Mouse (Mus musculus): Measurements from ENCODE around the gene Prnp. TPM values are rescaled to one million over a fixed set of nuclear protein-coding genes. Genes with fewer than 3 reads are reported as not detected.

Gene Prnp
- polyA plus RNA-seq, 2 experiments, result 36.1 to 39.1 TPM

- H3K4me1 ChIP-seq (ENCODE audit: control insufficient read depth, insufficient read depth, low read length), result peaks cover 3% of the 10 kb centered on the region; the same call in 1 of the 2 replicates
These were observed 43.3 kb downstream of the Prnp start for GRCm38 (mm10) chr2:131952961-131953538.

GRCm38 (mm10) chr2:131953711-131954110, 44.0 kb downstream of the Prnp start:
- H3K4me2 ChIP-seq (replicated peaks; ENCODE audit: low read depth, low read length, severe bottlenecking), result no peak overlapping the region
- peak overlapping the region; percentile 9; the same call in 1 of the 2 replicates for H3K4me3 ChIP-seq (replicated peaks; ENCODE audit: low read length)
- no peaks in the 10 kb centered on the region for H3K36me3 ChIP-seq (ENCODE audit: control insufficient read depth, insufficient read depth, low read length)

More at GRCm38 (mm10) chr2:131952961-131953538, 43.3 kb downstream of the Prnp start:
- H3K27me3 ChIP-seq (ENCODE audit: control insufficient read depth, insufficient read depth, low read length), result peaks cover 18% of the 10 kb centered on the region; the same call in 1 of the 2 replicates
- no peak overlapping the region for H3K9ac ChIP-seq (ENCODE audit: low read depth, low read length, severe bottlenecking)
- WGBS, result 15% methylated on average over 29 of the region's 29 CpGs
- ATAC-seq (ENCODE audit: low FRiP score, low read depth) (no peak), DNase-seq (ENCODE audit: low spot score) (no peak)
- no peaks in the 10 kb centered on the region for H3K9me3 ChIP-seq (ENCODE audit: control insufficient read depth, low read length)
- no peak overlapping the region for H3K27ac ChIP-seq (replicated peaks; ENCODE audit: low read depth, low read length)
- H3K4me3 ChIP-seq (replicated peaks; ENCODE audit: low read length), result peak overlapping the region; percentile 9
- H3K4me2 ChIP-seq (replicated peaks; ENCODE audit: low read depth, low read length, severe bottlenecking), result peak overlapping the region; percentile 29
- no peaks in the 10 kb centered on the region for H3K36me3 ChIP-seq (ENCODE audit: control insufficient read depth, insufficient read depth, low read length)
- no peak for TF ChIP-seq POLR2A (IDR thresholded peaks at IDR 0.05; ENCODE audit: borderline replicate concordance, extremely low read depth, insufficient read depth, insufficient read length)

GRCm38 (mm10) chr2:131954835-131955234, 45.1 kb downstream of the Prnp start:
- no peak for TF ChIP-seq POLR2A (IDR thresholded peaks at IDR 0.05; ENCODE audit: borderline replicate concordance, extremely low read depth, insufficient read depth, insufficient read length)
- ATAC-seq (ENCODE audit: low FRiP score, low read depth) (no peak), DNase-seq (ENCODE audit: low spot score) (no peak)
- Histone ChIP-seq H3K9me3 (ENCODE audit: control insufficient read depth, low read length) (no peaks in the 10 kb centered on the region), H3K27me3 (ENCODE audit: control insufficient read depth, insufficient read depth, low read length) (peaks cover 18% of the 10 kb centered on the region; the same call in 1 of the 2 replicates), H3K4me2 (replicated peaks; ENCODE audit: low read depth, low read length, severe bottlenecking) (peak overlapping the region; percentile 51), H3K4me1 (ENCODE audit: control insufficient read depth, insufficient read depth, low read length) (peaks cover 3% of the 10 kb centered on the region; the same call in 1 of the 2 replicates), H3K27ac (replicated peaks; ENCODE audit: low read depth, low read length) (no peak overlapping the region), H3K4me3 (replicated peaks; ENCODE audit: low read length) (peak overlapping the region; percentile 24), H3K36me3 (ENCODE audit: control insufficient read depth, insufficient read depth, low read length) (no peaks in the 10 kb centered on the region), H3K9ac (ENCODE audit: low read depth, low read length, severe bottlenecking) (no peak overlapping the region)
- WGBS, result 58% methylated on average over 9 of the region's 9 CpGs

More at GRCm38 (mm10) chr2:131953711-131954110, 44.0 kb downstream of the Prnp start:
- 88% methylated on average over 4 of the region's 4 CpGs for WGBS
- peaks cover 3% of the 10 kb centered on the region; the same call in 1 of the 2 replicates for H3K4me1 ChIP-seq (ENCODE audit: control insufficient read depth, insufficient read depth, low read length)
- ATAC-seq (ENCODE audit: low FRiP score, low read depth) (no peak), DNase-seq (ENCODE audit: low spot score) (no peak)
- H3K9me3 ChIP-seq (ENCODE audit: control insufficient read depth, low read length), result no peaks in the 10 kb centered on the region
- TF ChIP-seq POLR2A (IDR thresholded peaks at IDR 0.05; ENCODE audit: borderline replicate concordance, extremely low read depth, insufficient read depth, insufficient read length), result no peak
- peaks cover 18% of the 10 kb centered on the region; the same call in 1 of the 2 replicates for H3K27me3 ChIP-seq (ENCODE audit: control insufficient read depth, insufficient read depth, low read length)
- H3K9ac ChIP-seq (ENCODE audit: low read depth, low read length, severe bottlenecking), result no peak overlapping the region
- no peak overlapping the region for H3K27ac ChIP-seq (replicated peaks; ENCODE audit: low read depth, low read length)

- TF ChIP-seq POLR2A (IDR thresholded peaks at IDR 0.05; ENCODE audit: borderline replicate concordance, extremely low read depth, insufficient read depth, insufficient read length), result no peak
- 6% methylated on average over 17 of the region's 17 CpGs for WGBS
- peak; percentile 25 for DNase-seq (ENCODE audit: low spot score)
- peaks cover 3% of the 10 kb centered on the region; the same call in 1 of the 2 replicates for H3K4me1 ChIP-seq (ENCODE audit: control insufficient read depth, insufficient read depth, low read length)
- no peaks in the 10 kb centered on the region for H3K9me3 ChIP-seq (ENCODE audit: control insufficient read depth, low read length)
- H3K4me3 ChIP-seq (replicated peaks; ENCODE audit: low read length), result peak overlapping the region; percentile 24
- H3K9ac ChIP-seq (ENCODE audit: low read depth, low read length, severe bottlenecking), result no peak overlapping the region
- H3K4me2 ChIP-seq (replicated peaks; ENCODE audit: low read depth, low read length, severe bottlenecking), result peak overlapping the region; percentile 51
- no peaks in the 10 kb centered on the region for H3K36me3 ChIP-seq (ENCODE audit: control insufficient read depth, insufficient read depth, low read length)
- no peak overlapping the region for H3K27ac ChIP-seq (replicated peaks; ENCODE audit: low read depth, low read length)
- ATAC-seq (ENCODE audit: low FRiP score, low read depth), result peak; percentile 66; the same call in 1 of the 2 replicates
- H3K27me3 ChIP-seq (ENCODE audit: control insufficient read depth, insufficient read depth, low read length), result peaks cover 18% of the 10 kb centered on the region; the same call in 1 of the 2 replicates
These were observed 45.5 kb downstream of the Prnp start for GRCm38 (mm10) chr2:131955264-131955663.

- Histone ChIP-seq H3K4me1 (ENCODE audit: control insufficient read depth, insufficient read depth, low read length) (no peaks in the 10 kb centered on the region; the same call in 1 of the 2 replicates), H3K9ac (ENCODE audit: low read depth, low read length, severe bottlenecking) (no peak overlapping the region), H3K9me3 (ENCODE audit: control insufficient read depth, low read length) (no peaks in the 10 kb centered on the region), H3K27me3 (ENCODE audit: control insufficient read depth, insufficient read depth, low read length) (peaks cover 18% of the 10 kb centered on the region; the same call in 1 of the 2 replicates), H3K4me2 (replicated peaks; ENCODE audit: low read depth, low read length, severe bottlenecking) (no peak overlapping the region), H3K27ac (replicated peaks; ENCODE audit: low read depth, low read length) (no peak overlapping the region), H3K36me3 (ENCODE audit: control insufficient read depth, insufficient read depth, low read length) (no peaks in the 10 kb centered on the region), H3K4me3 (replicated peaks; ENCODE audit: low read length) (no peak overlapping the region)
- ATAC-seq (ENCODE audit: low FRiP score, low read depth) (no peak), DNase-seq (ENCODE audit: low spot score) (no peak)
- no peak for TF ChIP-seq POLR2A (IDR thresholded peaks at IDR 0.05; ENCODE audit: borderline replicate concordance, extremely low read depth, insufficient read depth, insufficient read length)
- 78% methylated on average over 7 of the region's 7 CpGs for WGBS
These were observed 46.9 kb downstream of the Prnp start for GRCm38 (mm10) chr2:131956336-131957256.
